Mouse (Mus musculus): Measurements from ENCODE around the gene Sik1.

- TF ChIP-seq CTCF (conservative IDR thresholded peaks at IDR 0.05 in 1 of 2, IDR thresholded peaks at IDR 0.05 in 1 of 2; ENCODE audit: low read depth in 2 of 2, low read length in 2 of 2): no peak
- TF ChIP-seq TCF12 (IDR thresholded peaks at IDR 0.05; ENCODE audit: low read depth, low read length): no peak
- TF ChIP-seq TBP (conservative IDR thresholded peaks at IDR 0.05; ENCODE audit: low read depth, low read length): no peak
- no peak for TF ChIP-seq MEF2A (IDR thresholded peaks at IDR 0.05; ENCODE audit: borderline replicate concordance, low read depth, low read length)
- no peak for TF ChIP-seq MAX (IDR thresholded peaks at IDR 0.05; ENCODE audit: low read length)
- no peak for TF ChIP-seq NRF1 (IDR thresholded peaks at IDR 0.05; ENCODE audit: low read depth, low read length)
- no peak for TF ChIP-seq CHD2 (IDR thresholded peaks at IDR 0.05; ENCODE audit: low read length)
- TF ChIP-seq POLR2AphosphoS2 (IDR thresholded peaks at IDR 0.05; ENCODE audit: low read depth, low read length): no peak
Measured at GRCm38 (mm10) chr17:31856519-31857160, 1.0 kb upstream of the Sik1 start.

Data from CH12.LX (cell line).